Mouse (Mus musculus): ENCODE data around the gene Tmx1.

Gene Tmx1

DNA sequence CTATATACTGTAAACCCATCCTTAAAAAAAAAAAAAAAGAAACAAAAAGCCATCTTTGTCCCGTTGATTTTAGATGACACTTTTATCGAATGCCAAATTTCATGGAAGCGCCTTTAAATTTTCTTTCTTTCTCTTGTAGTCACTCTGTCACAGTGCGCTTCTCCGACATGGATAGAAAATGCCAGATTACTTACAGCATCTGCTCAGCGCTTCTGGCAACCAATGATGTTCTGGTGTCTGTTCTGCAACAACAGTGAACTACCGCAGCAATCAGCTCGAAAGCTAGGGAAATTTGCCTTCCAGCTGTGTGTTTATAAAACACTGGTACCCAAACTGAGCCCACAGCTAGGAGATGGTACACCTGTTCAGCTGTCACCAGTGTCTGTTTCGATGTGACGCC, 39.5 kb downstream of the Tmx1 start:
- peak; percentile 43 for DNase-seq

DNA sequence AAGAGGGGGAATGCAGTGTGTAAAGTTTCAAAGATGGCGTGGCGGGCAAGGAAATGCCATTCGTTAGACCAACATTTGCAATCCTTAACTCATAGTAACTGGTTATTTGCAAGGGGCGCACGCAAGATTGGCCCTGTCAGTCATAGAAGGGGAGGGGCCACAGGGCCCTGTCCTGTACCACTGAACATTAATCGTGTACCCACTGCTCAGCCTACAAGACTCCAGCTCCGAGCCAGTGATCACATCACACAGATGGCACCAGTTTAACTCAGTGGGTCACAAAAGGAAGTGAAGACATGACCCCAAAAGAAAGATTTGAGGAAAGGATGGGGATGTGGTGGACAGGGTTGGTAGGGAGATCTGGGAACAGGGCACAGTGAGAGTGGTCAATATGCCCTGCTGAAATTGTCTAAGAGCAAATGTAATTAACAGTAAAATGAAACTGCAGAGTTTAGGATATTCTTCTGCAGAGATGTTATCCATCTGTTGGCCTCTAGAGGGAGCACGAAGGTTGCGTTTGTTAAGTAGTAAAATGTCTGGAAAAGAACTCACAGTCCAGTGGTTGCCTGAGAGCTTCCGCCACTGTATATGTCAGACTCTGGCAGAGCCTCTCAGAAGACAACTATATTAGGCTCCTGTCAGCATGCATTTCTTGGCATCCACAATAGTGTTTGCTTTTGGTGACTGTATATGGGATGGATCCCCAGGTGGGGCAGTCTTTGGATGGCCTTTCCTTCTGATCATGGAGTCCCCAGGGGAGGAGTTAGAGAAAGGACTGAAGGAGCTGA, 41.8 kb downstream of the Tmx1 start:
- no peak for DNase-seq

DNA sequence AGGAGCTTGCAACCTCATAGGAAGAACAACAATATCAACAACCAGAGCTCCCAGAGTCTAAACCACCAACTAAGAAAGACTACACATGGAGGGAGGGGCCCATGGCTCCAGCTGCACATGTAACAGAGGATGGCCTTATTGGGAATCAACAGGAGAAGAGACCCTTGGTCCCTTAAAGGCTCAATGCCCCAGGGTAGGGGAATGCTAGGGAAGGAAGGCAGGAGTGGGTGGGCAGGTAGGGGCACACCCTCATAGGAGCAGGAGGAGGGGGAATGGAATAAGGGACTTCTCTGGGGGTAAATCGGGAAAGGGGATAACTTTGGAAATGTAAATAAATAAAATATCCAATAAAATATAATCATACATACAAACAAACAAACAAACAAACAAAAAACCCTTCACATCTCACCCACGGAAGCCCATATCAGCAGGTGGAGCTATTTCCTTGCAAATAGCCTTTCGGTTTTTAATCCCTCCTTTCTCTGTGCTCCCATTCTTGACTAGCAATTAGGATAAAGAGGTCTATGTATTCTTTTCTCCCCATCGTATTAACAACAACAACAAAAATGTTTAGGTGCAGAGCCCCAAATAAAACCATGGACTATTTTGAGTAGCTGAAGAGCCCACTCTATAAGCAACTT, 42.5 kb downstream of the Tmx1 start:
- no peak for DNase-seq

DNA sequence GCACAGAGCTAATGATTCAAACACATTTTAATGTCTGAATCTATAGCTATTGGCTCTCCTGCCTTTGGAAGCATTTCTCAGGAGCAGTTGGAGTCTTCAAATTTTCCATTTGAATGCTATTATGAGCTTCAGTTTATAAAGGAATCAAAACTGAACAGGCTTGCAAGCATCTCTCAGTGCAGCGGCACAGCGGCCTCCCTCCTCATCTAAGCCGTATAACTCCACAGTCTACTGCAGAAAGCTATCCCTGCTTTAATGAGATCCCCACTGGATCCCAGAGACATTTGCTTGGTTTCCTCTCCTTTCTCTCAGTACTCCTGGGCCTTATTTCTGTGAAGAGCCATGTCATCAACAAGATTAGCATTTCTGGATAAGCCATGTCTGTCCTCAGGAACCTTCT, 45.2 kb downstream of the Tmx1 start:
- no peak for DNase-seq

DNA sequence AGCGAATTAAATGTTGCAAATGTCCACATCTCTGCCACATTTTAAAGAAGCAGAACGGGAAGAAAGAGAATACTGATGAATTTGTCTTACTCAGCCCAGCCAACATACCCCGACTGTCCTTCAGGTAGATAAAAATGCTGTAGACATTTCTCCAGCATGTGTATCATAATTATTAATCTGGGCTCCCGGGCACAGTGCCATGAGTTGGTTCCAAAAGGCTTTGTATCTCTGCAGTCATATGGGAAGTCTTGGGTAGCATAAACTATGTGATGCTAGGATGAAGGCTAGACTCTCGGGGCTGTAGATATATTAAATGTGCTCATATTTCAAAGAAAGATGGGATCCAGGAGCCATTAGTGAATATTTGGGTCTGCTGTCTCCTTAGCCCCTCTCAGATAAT, 53.1 kb downstream of the Tmx1 start:
- no peak for DNase-seq

DNA sequence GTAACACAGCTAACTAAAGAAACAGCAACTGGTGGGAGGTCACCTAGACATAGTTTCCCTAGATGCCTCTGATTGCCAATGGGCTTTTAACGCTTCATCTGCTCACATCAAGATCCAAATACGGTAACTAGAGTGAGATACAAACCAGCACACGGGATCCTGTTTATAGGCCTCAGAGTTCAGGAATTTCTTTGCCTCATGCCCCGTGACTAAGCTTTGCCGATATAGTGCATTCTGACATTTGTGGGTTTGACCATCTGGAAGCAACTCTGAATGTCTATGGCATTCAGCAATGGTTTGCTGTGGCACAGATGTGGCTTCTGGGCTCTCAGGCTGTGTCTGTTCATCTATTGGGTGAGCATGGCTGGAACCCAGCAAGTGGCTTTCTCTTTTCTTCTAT, 59.1 kb downstream of the Tmx1 start:
- no peak for DNase-seq

DNA sequence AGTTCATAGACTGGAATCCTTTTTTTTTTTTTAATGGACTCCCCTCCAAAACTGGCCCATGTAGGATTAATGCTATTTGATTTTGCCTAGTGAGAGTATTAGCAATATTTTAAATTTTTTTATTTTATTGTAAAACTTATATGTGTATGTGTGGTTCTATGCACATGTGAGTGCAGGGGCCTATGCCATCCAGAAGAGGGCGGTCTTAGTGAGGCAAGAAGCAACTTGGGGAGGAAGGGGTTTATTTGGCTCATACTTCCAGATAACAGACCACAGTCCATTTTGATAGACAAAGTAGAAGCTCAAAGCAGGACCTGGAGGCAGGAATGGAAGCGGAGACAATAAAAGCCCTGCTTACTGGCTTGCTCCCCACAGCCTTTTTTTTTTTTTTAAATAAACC, 59.5 kb downstream of the Tmx1 start:
- DNase-seq: no peak

Measured in layer of hippocampus, adult 9-11 months (tissue).